Mouse (Mus musculus) left cerebral cortex, postnatal 36 days (tissue): ENCODE results near the gene Hjurp. TPM values are rescaled to one million over a fixed set of nuclear protein-coding genes. Genes with fewer than 3 reads are reported as not detected.

ENCODE experiments used
- DNase-seq, 2 experiments: peaks; one replicate each; pipeline ENCODE4 v3.0.0; 2021 to 2022; ENCODE audit warnings: low spot score in 2 of 2, mixed read lengths in 1 of 2
- intact Hi-C: fragments of 180-260 bp; cut with DNase I; formaldehyde crosslinking; loops from one replicate; pipeline ENCODE4 v1.15.1; 2025
- total RNA-seq, 2 experiments: library from RNA; stranded (reverse); gene quantifications; 2 replicates each; pipeline ENCODE4 v1.2.3; 2021

Gene Hjurp
- total RNA-seq, 2 experiments from 2014 or later = 33.0 to 38.9 TPM

- no peak for DNase-seq
- intact Hi-C loops = no loop called here
These were observed 61.7 kb downstream of the Hjurp start for GRCm38 (mm10) chr1:88215466-88216380.

GRCm38 (mm10) chr1:88214462-88214952 lies 62.9 kb downstream of the Hjurp start:
- no peak for DNase-seq
- intact Hi-C loops = no loop called here

GRCm38 (mm10) chr1:88213766-88214461 lies 63.5 kb downstream of the Hjurp start:
- intact Hi-C loops = no loop called here
- no peak for DNase-seq

- intact Hi-C loops = no loop called here
- no peak for DNase-seq
These were observed 64.4 kb downstream of the Hjurp start for GRCm38 (mm10) chr1:88213061-88213460.

Other genes with a start within 250 kb of the Hjurp start
- gene Ugt1a10, start 222.2 kb downstream of the Hjurp start, total RNA-seq = not detected
- not detected for gene Ugt1a9, start 206.8 kb downstream of the Hjurp start, total RNA-seq
- not detected for gene Ugt1a8, start 189.8 kb downstream of the Hjurp start, total RNA-seq
- gene Ugt1a7c, start 182.6 kb downstream of the Hjurp start, total RNA-seq = under 1 TPM; 0.44 to 0.82 TPM
- under 1 TPM in 1 of 2 experiments, not detected in 1; 0.22 TPM for gene Ugt1a6b, start 174.4 kb downstream of the Hjurp start, total RNA-seq
- 1 to 10 TPM in 1 of 2 experiments, under 1 TPM in 1; 0.96 to 1.2 TPM for gene Ugt1a6a, start 142.8 kb downstream of the Hjurp start, total RNA-seq
- not detected for gene Ugt1a5, start 111.6 kb downstream of the Hjurp start, total RNA-seq
- not detected for gene Ugt1a2, start 77.0 kb downstream of the Hjurp start, total RNA-seq
- 1 to 10 TPM; 2.2 to 2.5 TPM for gene Dnajb3, start 71.9 kb downstream of the Hjurp start, total RNA-seq
- gene Ugt1a1, start 65.7 kb downstream of the Hjurp start, total RNA-seq = under 1 TPM in 1 of 2 experiments, not detected in 1; 0.18 TPM
- under 1 TPM in 1 of 2 experiments, not detected in 1; 0.07 TPM for gene Mroh2a, start 50.6 kb downstream of the Hjurp start, total RNA-seq
- gene Trpm8, start within 50 bp of the Hjurp start, total RNA-seq = under 1 TPM in 1 of 2 experiments, not detected in 1; 0.25 TPM
- gene Spp2, start 129.3 kb upstream of the Hjurp start, total RNA-seq = not detected
- not detected for gene Glrp1, start 232.4 kb upstream of the Hjurp start, total RNA-seq